Mouse (Mus musculus): Measurements from ENCODE around the gene Ssrp1.

DNA sequence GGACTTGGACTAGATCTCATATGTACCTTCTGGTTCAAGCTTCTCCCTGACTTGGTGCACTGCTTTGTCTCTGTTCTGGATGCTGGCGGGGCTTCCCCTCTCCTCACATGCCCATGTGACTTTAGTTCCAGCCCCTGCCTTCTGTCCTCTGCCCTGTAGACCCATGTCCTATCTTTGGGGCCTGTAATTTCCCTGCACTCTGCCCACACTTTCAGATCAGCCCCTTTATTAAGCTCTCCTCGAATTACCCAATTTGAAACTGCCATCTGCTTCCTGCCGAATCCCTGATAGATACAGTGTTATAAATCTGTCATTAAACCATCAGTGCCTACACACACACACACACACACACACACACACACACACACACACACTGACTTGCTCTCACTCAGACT lies 22.4 kb upstream of the Ssrp1 start:
- no peak for TF ChIP-seq CTCF (IDR thresholded peaks at IDR 0.05; ENCODE audit: extremely low read depth, insufficient read length, insufficient replicate concordance, low read depth, low read length)
- TF ChIP-seq POLR2A (IDR thresholded peaks at IDR 0.05; ENCODE audit: low read depth, low read length) = no peak
